Comparison of ENCODE assay signal across 23 mouse cellular contexts in genomic region chr1:43559043-43559692, GRCm38 (mm10).
DNase-seq lines count a peak whose midpoint lies in the region; ATAC-seq lines count a peak whose summit lies in the region.
"Had no signal": no experiment of that assay in that cellular context is flagged by ENCODE, and none has a peak within 500 bp of the region (broad histone marks: within the 10 kb centered on the region; RNA-seq: fewer than 3 reads in every experiment).

No protein-coding gene starts in this region.

- H3K4me2 ChIP-seq in liver, embryonic 12.5 days = peak overlapping the region; percentile 52
- H3K4me2 ChIP-seq: forebrain, embryonic 13.5 days; heart, embryonic 12.5 days; hindbrain, embryonic 14.5 days; neural tube, embryonic 13.5 days had no signal

- H3K36me3 ChIP-seq in liver, embryonic 12.5 days = peaks cover 25% of the 10 kb centered on the region

- peak overlapping the region; percentile 1; the same call in 1 of the 2 replicates for H3K4me3 ChIP-seq in liver, embryonic 12.5 days
- H3K4me3 ChIP-seq: forebrain, embryonic 13.5 days; heart, embryonic 12.5 days; limb, embryonic 10.5 days; myocyte; neural tube, embryonic 13.5 days had no signal

- peak; percentile 3 for DNase-seq in heart, adult 11 months
- no peak for DNase-seq in heart, postnatal 14 days
- peak; percentile 57 for DNase-seq in c-Kit-positive CD71-positive TER-119-positive erythroid progenitor cells, embryonic 14.5 days (ENCODE audit: low spot score)
- no peak for DNase-seq in lung, postnatal 25 days (ENCODE audit: low spot score)
- no peak for DNase-seq in frontal cortex, postnatal 25 days (ENCODE audit: low spot score in 2 of 2)
- DNase-seq: adrenal gland, postnatal 36 days; cerebellum, adult 18-20 months; cerebellum, postnatal 14 days; kidney, adult 8-10 months; kidney, postnatal 14 days; lung, postnatal 10 days; thymus, adult 18-20 months; thymus, postnatal 36 days had no signal

- no peaks in the 10 kb centered on the region for H3K9me3 ChIP-seq in liver, embryonic 12.5 days (replicated peaks)
- H3K9me3 ChIP-seq: forebrain, embryonic 13.5 days; heart, embryonic 12.5 days; limb, embryonic 10.5 days; neural tube, embryonic 13.5 days had no signal

- no peaks in the 10 kb centered on the region for H3K27me3 ChIP-seq in liver, embryonic 12.5 days (replicated peaks)
- H3K27me3 ChIP-seq: forebrain, embryonic 13.5 days; heart, embryonic 12.5 days; neural tube, embryonic 13.5 days had no signal

- peak; percentile 91 for ATAC-seq in liver, embryonic 12.5 days
- peak; percentile 6; the same call in 1 of the 2 replicates for ATAC-seq in megakaryocyte progenitor cell, adult 5-6 weeks (replicated peaks; ENCODE audit: poor library complexity)
- ATAC-seq in activated CD4-positive, CD25-positive, alpha-beta regulatory T cell, adult 4 months = no peak
- ATAC-seq: forebrain, embryonic 13.5 days; midbrain, embryonic 16.5 days had no signal

- intact Hi-C loops in heart, postnatal 14 days (cut with DNase I) = no loop called here

- WGBS in liver, embryonic 12.5 days (ENCODE audit: insufficient replicate concordance) = 51% methylated on average over 5 of the region's 5 CpGs

- peak overlapping the region; percentile 87 for H3K27ac ChIP-seq in liver, embryonic 12.5 days
- H3K27ac ChIP-seq: forebrain, embryonic 13.5 days; hindbrain, embryonic 14.5 days; limb, embryonic 10.5 days; neural tube, embryonic 13.5 days had no signal

- peaks cover 84% of the 10 kb centered on the region for H3K4me1 ChIP-seq in liver, embryonic 12.5 days

- H3K9ac ChIP-seq in liver, embryonic 12.5 days = peak overlapping the region; percentile 9; the same call in 1 of the 2 replicates
- H3K9ac ChIP-seq: forebrain, embryonic 13.5 days; heart, embryonic 12.5 days; hindbrain, embryonic 14.5 days; neural tube, embryonic 13.5 days had no signal

Comparison
In these comparisons a context has a peak if more than half of its experiments do, and no peak if none do; other contexts are left out.
1. DNase-seq: peak in heart, adult 11 months (single experiment) and c-Kit-positive CD71-positive TER-119-positive erythroid progenitor cells, embryonic 14.5 days (single experiment); none in heart, postnatal 14 days (0 of 2), lung, postnatal 25 days (single experiment) and frontal cortex, postnatal 25 days (0 of 2).